Mouse (Mus musculus) midbrain, embryonic 14.5 days (tissue): ENCODE measurements at regions not wholly inside any gene's neighbourhood (a gene's known extent, or its start where the extent isn't known, plus 50 kb on each side); places are given as distances from the start of the nearest gene placed in this dataset.

ENCODE experiments used
- ATAC-seq: fragments of 200-750 bp; cut with Nextera tagmentation; 2 replicates; pipeline ENCODE4 v1.8.0; 2017; ENCODE audit warnings: moderate number of reproducible peaks, moderate library complexity; ENCODE audit not compliant: low FRiP score, low TSS enrichment
- DNase-seq: peaks from one replicate; pipeline ENCODE4 v3.0.0-alpha.2; 2015
- H3K27ac ChIP-seq: fragments of 300-500 bp; sonication (generic); replicated peaks from 2 replicates; pipeline ENCODE4 v1.5.1; 2014; ENCODE audit warnings: mild to moderate bottlenecking, low read depth, low read length, moderate library complexity
- H3K27me3 ChIP-seq: fragments of 300-500 bp; sonication (generic); 2 replicates; pipeline ENCODE4 v1.6.1; 2014; ENCODE audit warnings: low read length, control low read depth, mixed read lengths; ENCODE audit not compliant: control insufficient read depth, insufficient read depth
- H3K36me3 ChIP-seq: fragments of 300-500 bp; sonication (generic); 2 replicates; pipeline ENCODE4 v1.6.1; 2014; ENCODE audit warnings: low read length, control low read depth; ENCODE audit not compliant: control insufficient read depth, insufficient read depth
- H3K4me1 ChIP-seq: fragments of 300-500 bp; sonication (generic); 2 replicates; pipeline ENCODE4 v1.6.1; 2014; ENCODE audit warnings: mild to moderate bottlenecking, antibody characterized with exemption, low read length, control low read depth; ENCODE audit not compliant: control insufficient read depth, insufficient read depth
- H3K4me2 ChIP-seq: fragments of 300-500 bp; sonication (generic); 2 replicates; pipeline ENCODE4 v1.6.1; 2014; ENCODE audit warnings: mild to moderate bottlenecking, low read length, moderate library complexity
- H3K4me3 ChIP-seq: fragments of 300-500 bp; sonication (generic); replicated peaks from 2 replicates; pipeline ENCODE4 v1.5.1; 2014; ENCODE audit warnings: low read depth, low read length
- H3K9ac ChIP-seq: fragments of 300-500 bp; sonication (generic); replicated peaks from 2 replicates; pipeline ENCODE4 v1.6.1; 2014; ENCODE audit warnings: mild to moderate bottlenecking, low read length, moderate library complexity
- H3K9me3 ChIP-seq: fragments of 300-500 bp; sonication (generic); 2 replicates; pipeline ENCODE4 v1.6.1; 2016; ENCODE audit warnings: low read length, control low read depth, mixed read lengths; ENCODE audit not compliant: control insufficient read depth
- WGBS: fragments of 180-500 bp; shearing (Covaris S2); extraction: QIAGEN DNeasy Blood & Tissue Kit; methylation state at CpG from one replicate; pipeline ENCODE4 v1.1.7; 2014; 5-methylcytosine and 5-hydroxymethylcytosine counted together

DNA sequence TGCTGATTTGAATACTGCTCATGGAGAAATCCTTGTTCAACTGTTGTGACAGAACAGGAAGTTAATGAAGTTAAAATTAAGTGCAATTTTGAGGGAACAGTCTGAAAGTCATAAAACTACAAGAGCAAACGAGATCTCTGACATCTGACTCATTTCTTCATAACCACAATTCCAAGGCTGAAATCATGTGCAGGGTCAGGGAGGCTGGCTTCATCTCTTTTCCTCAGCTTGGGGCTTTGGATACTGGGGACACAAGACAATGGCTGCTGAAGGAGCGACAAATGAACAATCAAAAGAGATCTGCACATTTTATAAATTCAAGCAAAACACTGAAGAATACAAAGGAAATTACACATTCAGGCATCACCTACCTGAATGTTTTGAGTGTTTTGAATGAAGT, 429.2 kb upstream of the Cdh11 start:
- Histone ChIP-seq H3K27ac (no peak overlapping the region), H3K9ac (no peak overlapping the region), H3K27me3 (no peaks in the 10 kb centered on the region), H3K4me1 (no peaks in the 10 kb centered on the region), H3K9me3 (no peaks in the 10 kb centered on the region), H3K4me3 (no peak overlapping the region), H3K36me3 (no peaks in the 10 kb centered on the region), H3K4me2 (no peak overlapping the region)
- ATAC-seq (no peak), DNase-seq (no peak)
- 77% methylated on average over 2 of the region's 2 CpGs for WGBS

- H3K9me3 ChIP-seq = no peaks in the 10 kb centered on the region
- no peaks in the 10 kb centered on the region for H3K4me1 ChIP-seq
- WGBS = 76% methylated on average over 9 of the region's 9 CpGs
- ATAC-seq = no peak
- no peak overlapping the region for H3K4me3 ChIP-seq
- no peaks in the 10 kb centered on the region for H3K36me3 ChIP-seq
- H3K4me2 ChIP-seq = no peak overlapping the region
- no peak for DNase-seq
- no peak overlapping the region for H3K9ac ChIP-seq
- H3K27ac ChIP-seq = no peak overlapping the region
- no peaks in the 10 kb centered on the region for H3K27me3 ChIP-seq
Observed at GRCm38 (mm10) chr8:103230741-103231475, 445.5 kb upstream of the Cdh11 start.

DNA sequence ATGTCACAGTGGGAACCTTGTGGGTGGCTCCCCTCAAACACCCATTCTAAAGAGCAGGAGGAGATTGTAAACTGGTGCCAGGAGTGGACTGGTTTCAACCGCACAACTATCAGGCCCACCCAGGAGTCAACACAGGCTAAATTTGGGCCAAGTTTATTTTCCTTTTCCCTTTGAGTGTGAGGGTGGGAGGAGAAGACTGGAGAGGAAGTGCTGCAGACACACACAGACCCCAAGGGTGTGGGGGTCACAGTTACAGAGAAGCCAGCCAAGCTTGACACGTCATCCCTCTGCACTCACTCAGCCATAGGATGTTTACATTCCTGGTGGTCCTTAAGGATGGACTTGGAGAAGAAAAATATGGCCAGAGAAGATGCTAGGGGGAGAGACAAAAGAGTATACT, 448.9 kb upstream of the Cdh11 start:
- no peaks in the 10 kb centered on the region for H3K4me1 ChIP-seq
- DNase-seq = no peak
- no peak overlapping the region for H3K9ac ChIP-seq
- no peak for ATAC-seq
- H3K27ac ChIP-seq = no peak overlapping the region
- no peak overlapping the region for H3K4me2 ChIP-seq
- WGBS = 61% methylated on average over 2 of the region's 2 CpGs
- no peaks in the 10 kb centered on the region for H3K9me3 ChIP-seq
- no peak overlapping the region for H3K4me3 ChIP-seq
- H3K36me3 ChIP-seq = no peaks in the 10 kb centered on the region
- H3K27me3 ChIP-seq = no peaks in the 10 kb centered on the region

- WGBS = 67% methylated on average over 1 of the region's 1 CpGs
- H3K9ac ChIP-seq = no peak overlapping the region
- ATAC-seq (no peak), DNase-seq (no peak)
- no peaks in the 10 kb centered on the region for H3K9me3 ChIP-seq
- no peaks in the 10 kb centered on the region for H3K27me3 ChIP-seq
- H3K27ac ChIP-seq = no peak overlapping the region
- H3K4me3 ChIP-seq = no peak overlapping the region
- no peaks in the 10 kb centered on the region for H3K4me1 ChIP-seq
- H3K4me2 ChIP-seq = no peak overlapping the region
- H3K36me3 ChIP-seq = no peaks in the 10 kb centered on the region
Observed at GRCm38 (mm10) chr8:103235614-103236013, 450.2 kb upstream of the Cdh11 start.

DNA sequence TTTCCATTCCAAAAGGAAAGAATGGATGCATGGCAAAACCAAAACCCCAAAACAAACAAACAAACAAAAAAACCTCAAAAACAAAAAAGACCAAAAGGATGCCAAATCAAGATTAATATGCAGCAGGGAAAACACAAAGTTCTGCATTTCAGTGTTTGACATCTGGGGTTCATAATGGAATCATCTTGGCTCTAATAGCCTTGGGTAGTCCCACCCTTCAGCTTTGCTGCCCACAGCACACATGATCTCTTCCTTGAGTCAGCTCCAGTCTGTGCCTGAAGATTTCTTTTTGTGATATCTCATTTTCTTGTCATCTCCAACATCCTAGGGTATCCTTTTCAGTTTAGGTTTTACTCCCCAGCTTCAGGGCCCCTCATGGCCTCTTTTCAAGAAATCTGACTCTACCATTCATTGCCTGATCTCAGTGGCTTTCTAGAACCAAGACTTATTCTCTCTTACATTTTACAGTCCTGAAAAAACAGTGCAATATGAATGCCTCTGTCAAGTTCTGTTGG, 453.1 kb upstream of the Cdh11 start:
- no peak overlapping the region for H3K27ac ChIP-seq
- DNase-seq = no peak
- H3K9ac ChIP-seq = no peak overlapping the region
- no peak overlapping the region for H3K4me2 ChIP-seq
- no peaks in the 10 kb centered on the region for H3K27me3 ChIP-seq
- no peaks in the 10 kb centered on the region for H3K4me1 ChIP-seq
- no peaks in the 10 kb centered on the region for H3K9me3 ChIP-seq
- no peak for ATAC-seq
- H3K4me3 ChIP-seq = no peak overlapping the region
- no peaks in the 10 kb centered on the region for H3K36me3 ChIP-seq

DNA sequence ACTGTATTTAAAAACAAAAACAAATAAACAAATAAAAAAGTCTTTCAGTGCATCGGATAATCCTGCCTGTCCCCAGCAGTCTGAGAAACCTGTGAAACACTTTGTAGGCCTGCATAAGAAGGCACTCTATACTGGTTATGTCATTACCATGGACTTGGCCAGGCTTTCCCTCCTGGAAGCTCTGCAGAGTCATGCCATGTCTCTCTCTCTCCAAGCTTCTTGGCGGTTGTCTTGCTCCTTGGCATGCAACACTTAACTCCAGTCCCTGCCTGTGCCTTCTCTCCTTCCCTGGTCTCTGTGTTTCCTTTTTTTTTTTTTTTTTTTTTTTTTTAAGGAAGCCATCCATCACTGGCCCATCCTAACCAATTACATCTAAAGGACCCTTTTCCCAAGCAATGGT, 458.7 kb upstream of the Cdh11 start:
- Histone ChIP-seq H3K36me3 (no peaks in the 10 kb centered on the region), H3K4me1 (no peaks in the 10 kb centered on the region), H3K4me2 (no peak overlapping the region), H3K27me3 (no peaks in the 10 kb centered on the region), H3K9me3 (no peaks in the 10 kb centered on the region), H3K4me3 (no peak overlapping the region), H3K27ac (no peak overlapping the region), H3K9ac (no peak overlapping the region)
- WGBS = 93% methylated on average over 2 of the region's 2 CpGs
- no peak for ATAC-seq
- no peak for DNase-seq

- ATAC-seq = no peak
- Histone ChIP-seq H3K4me3 (no peak overlapping the region), H3K36me3 (no peaks in the 10 kb centered on the region), H3K9me3 (no peaks in the 10 kb centered on the region), H3K4me1 (no peaks in the 10 kb centered on the region), H3K27me3 (no peaks in the 10 kb centered on the region), H3K9ac (no peak overlapping the region), H3K27ac (no peak overlapping the region), H3K4me2 (no peak overlapping the region)
- WGBS = 90% methylated on average over 6 of the region's 6 CpGs
- no peak for DNase-seq
Observed at GRCm38 (mm10) chr8:103244658-103245057, 459.2 kb upstream of the Cdh11 start.

- H3K9ac ChIP-seq = no peak overlapping the region
- DNase-seq (no peak), ATAC-seq (no peak)
- H3K36me3 ChIP-seq = no peaks in the 10 kb centered on the region
- no peaks in the 10 kb centered on the region for H3K9me3 ChIP-seq
- WGBS = 34% methylated on average over 9 of the region's 9 CpGs
- no peak overlapping the region for H3K4me3 ChIP-seq
- H3K27me3 ChIP-seq = no peaks in the 10 kb centered on the region
- no peak overlapping the region for H3K4me2 ChIP-seq
- H3K4me1 ChIP-seq = no peaks in the 10 kb centered on the region
- no peak overlapping the region for H3K27ac ChIP-seq
Observed at GRCm38 (mm10) chr8:103245864-103246263, 460.4 kb upstream of the Cdh11 start.

DNA sequence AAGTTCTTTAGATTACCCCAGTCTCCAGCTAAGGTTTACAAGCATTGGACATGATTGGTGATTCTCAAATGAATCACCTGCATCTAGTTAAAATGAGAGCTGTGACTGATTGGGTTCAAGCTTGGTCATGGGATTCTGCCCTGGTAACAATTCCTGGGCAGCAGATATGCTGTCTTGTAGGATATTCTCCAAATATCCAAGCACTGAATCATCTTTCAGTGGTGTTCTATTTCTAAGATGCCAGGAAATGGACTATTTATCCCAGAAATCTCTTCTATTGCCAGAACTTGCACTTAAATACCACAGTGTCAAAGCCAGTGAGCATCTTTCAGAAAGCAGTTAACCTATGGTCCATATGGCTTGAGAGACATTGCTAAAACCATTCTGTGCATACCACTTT, 475.8 kb upstream of the Cdh11 start:
- no peaks in the 10 kb centered on the region for H3K9me3 ChIP-seq
- no peak overlapping the region for H3K9ac ChIP-seq
- H3K27me3 ChIP-seq = no peaks in the 10 kb centered on the region
- no peaks in the 10 kb centered on the region for H3K4me1 ChIP-seq
- H3K36me3 ChIP-seq = no peaks in the 10 kb centered on the region
- no peak overlapping the region for H3K4me2 ChIP-seq
- no peak overlapping the region for H3K4me3 ChIP-seq
- no peak for ATAC-seq
- no peak for DNase-seq
- no peak overlapping the region for H3K27ac ChIP-seq
